Mouse (Mus musculus) C2C12 (cell line): Measurements from ENCODE around the gene Rrp36.

Experiments used
- CEBPB ChIP-seq: IDR thresholded peaks from one replicate; pipeline ENCODE4 v1.6.1; 2011; ENCODE audit warnings: low read depth, mild to moderate bottlenecking, control low read depth, moderate library complexity
- CTCF ChIP-seq: IDR thresholded peaks from one replicate; pipeline ENCODE4 v1.5.1; 2011; ENCODE audit not compliant: control insufficient read depth, insufficient read depth, insufficient read length
- MAX ChIP-seq: IDR thresholded peaks from one replicate; pipeline ENCODE4 v1.6.1; 2011; ENCODE audit warnings: mild to moderate bottlenecking, control low read depth
- MYOD1 ChIP-seq: IDR thresholded peaks from one replicate; pipeline ENCODE4 v1.6.1; 2011; ENCODE audit warnings: low read depth; ENCODE audit not compliant: control insufficient read depth, insufficient read length
- MYOG ChIP-seq: IDR thresholded peaks from one replicate; pipeline ENCODE4 v1.6.1; 2011; ENCODE audit not compliant: control insufficient read depth, insufficient read length; ENCODE audit errors: extremely low read depth
- USF1 ChIP-seq: IDR thresholded peaks from one replicate; pipeline ENCODE4 v1.6.1; 2011; ENCODE audit warnings: low read depth, mild to moderate bottlenecking, control low read depth, moderate library complexity

DNA sequence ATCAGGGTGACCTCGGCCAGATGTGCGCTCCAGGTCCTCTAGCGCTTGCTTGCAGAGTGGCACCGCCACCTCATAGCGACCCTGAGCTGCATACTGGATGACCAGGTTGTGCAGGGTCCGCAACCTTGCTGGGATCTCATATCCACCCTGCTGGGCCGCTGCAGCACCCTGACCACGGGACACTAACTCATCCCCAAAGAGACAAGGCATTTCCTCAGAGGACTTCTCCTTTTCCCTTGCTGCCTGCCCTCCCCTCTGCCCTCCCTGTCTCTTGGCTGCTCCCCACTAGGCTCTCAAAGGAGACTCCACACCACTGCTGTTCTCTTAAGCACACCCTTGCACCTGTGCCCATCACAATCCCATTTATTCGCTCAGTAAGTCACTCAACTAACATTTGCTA lies 34.2 kb downstream of the Rrp36 start:
- TF ChIP-seq MYOG = no peak
- no peak for TF ChIP-seq CTCF
- TF ChIP-seq MAX = no peak
- TF ChIP-seq CEBPB = no peak
- no peak for TF ChIP-seq USF1
- TF ChIP-seq MYOD1 = no peak
